Mouse (Mus musculus) stomach, postnatal 0 days (tissue): ENCODE data around the gene Pef1. TPM values are rescaled to one million over a fixed set of nuclear protein-coding genes. Genes with fewer than 3 reads are reported as not detected.
A peak's percentile ranks its signal among the peaks of the same experiment; 100 is the strongest.

ENCODE experiments used
- ATAC-seq: fragments of 200-750 bp; cut with Nextera tagmentation; 2 replicates; pipeline ENCODE4 v1.8.0; 2017; ENCODE audit not compliant: low FRiP score, low TSS enrichment
- DNase-seq: peaks from one replicate; pipeline ENCODE4 v3.0.0-alpha.2; 2016; ENCODE audit warnings: low spot score
- H3K27ac ChIP-seq: fragments of 300-500 bp; sonication (generic); replicated peaks from 2 replicates; pipeline ENCODE4 v1.5.1; 2014; ENCODE audit warnings: mild to moderate bottlenecking, control low read depth
- H3K27me3 ChIP-seq: fragments of 300-500 bp; sonication (generic); 2 replicates; pipeline ENCODE4 v1.6.1; 2014; ENCODE audit warnings: low read length; ENCODE audit not compliant: control insufficient read depth, insufficient read depth
- H3K36me3 ChIP-seq: fragments of 300-500 bp; sonication (generic); 2 replicates; pipeline ENCODE4 v1.6.1; 2014; ENCODE audit warnings: low read length, mixed read lengths; ENCODE audit not compliant: control insufficient read depth, insufficient read depth
- H3K4me1 ChIP-seq: fragments of 300-500 bp; sonication (generic); replicated peaks from 2 replicates; pipeline ENCODE4 v1.6.1; 2014; ENCODE audit warnings: antibody characterized with exemption; ENCODE audit not compliant: control insufficient read depth, insufficient read depth
- H3K4me2 ChIP-seq: fragments of 300-500 bp; sonication (generic); replicated peaks from 2 replicates; pipeline ENCODE4 v1.6.1; 2014; ENCODE audit warnings: low read depth, mild to moderate bottlenecking, control low read depth, moderate library complexity
- H3K4me3 ChIP-seq: fragments of 300-500 bp; sonication (generic); 2 replicates; pipeline ENCODE4 v1.5.1; 2014; ENCODE audit warnings: low read depth, low read length, control low read depth
- H3K9ac ChIP-seq: fragments of 300-500 bp; sonication (generic); 2 replicates; pipeline ENCODE4 v1.6.1; 2014; ENCODE audit warnings: mild to moderate bottlenecking, low read length, control low read depth, mixed read lengths
- H3K9me3 ChIP-seq: fragments of 300-500 bp; sonication (generic); 2 replicates; pipeline ENCODE4 v1.6.1; 2016; ENCODE audit warnings: low read length; ENCODE audit not compliant: control insufficient read depth
- CTCF ChIP-seq: IDR thresholded peaks from 2 replicates; pipeline ENCODE4 v1.5.1; 2016; ENCODE audit warnings: antibody characterized with exemption, low read depth, mild to moderate bottlenecking, moderate library complexity
- EP300 ChIP-seq: optimal IDR thresholded peaks from 2 replicates; pipeline ENCODE3; 2016; ENCODE audit warnings: antibody characterized with exemption
- WGBS: fragments of 180-500 bp; shearing (Covaris S2); extraction: QIAGEN DNeasy Blood & Tissue Kit; methylation state at CpG from one replicate; pipeline ENCODE4 v1.1.7; 2014; 5-methylcytosine and 5-hydroxymethylcytosine counted together
- polyA plus RNA-seq: library from polyadenylated mRNA; unstranded; fragments of >200 nt; fragmentation: Nextera tagmentation; extraction: Ambion mirVana; gene quantifications from 2 replicates; pipeline ENCODE4 v1.2.1, GENCODE M21; 2015

The Pef1 gene
- polyA plus RNA-seq, 1 experiment from 2014 or later = 64.7 TPM

DNA sequence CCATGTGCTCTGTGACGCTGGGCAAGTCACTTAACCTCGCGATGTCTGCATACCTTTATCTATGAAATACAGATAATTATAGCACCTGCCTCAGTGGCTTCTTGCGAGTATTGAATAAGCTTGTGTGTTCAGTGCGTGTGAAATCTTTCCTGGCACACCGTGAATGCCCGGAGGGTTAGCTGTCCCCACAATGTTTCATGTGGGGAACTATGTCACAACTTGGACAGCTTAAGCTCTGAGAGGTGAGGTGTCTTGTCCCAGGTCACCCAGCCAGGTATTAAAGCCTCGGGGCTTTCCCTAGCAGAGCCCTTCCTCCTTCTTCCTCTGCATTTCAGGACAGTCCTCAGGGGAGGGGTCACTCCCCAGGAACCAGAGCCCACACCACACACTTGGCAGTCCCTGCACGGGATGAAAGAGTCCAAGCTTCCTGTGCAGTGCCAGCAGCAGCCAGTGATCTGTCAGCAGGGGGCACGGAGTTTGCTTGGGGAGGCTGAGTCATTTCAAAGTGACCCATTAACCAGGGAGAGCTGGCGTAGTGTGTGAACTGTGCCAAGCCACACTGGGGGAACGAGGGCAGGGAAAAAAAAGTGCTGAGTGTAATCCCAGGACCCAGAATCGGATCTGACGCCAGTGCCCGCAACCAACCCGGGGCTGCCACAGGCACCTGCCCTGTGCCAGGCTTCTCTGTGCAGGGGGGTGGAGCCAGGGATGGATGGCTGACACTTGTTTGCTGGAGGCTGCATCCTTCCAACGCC is 27.4 kb upstream of the Pef1 start:
- Histone ChIP-seq H3K4me2 (no peak overlapping the region), H3K27ac (no peak overlapping the region), H3K4me3 (no peak overlapping the region), H3K9me3 (no peaks in the 10 kb centered on the region), H3K9ac (no peak overlapping the region), H3K36me3 (no peaks in the 10 kb centered on the region), H3K27me3 (no peaks in the 10 kb centered on the region), H3K4me1 (no peaks in the 10 kb centered on the region)
- TF ChIP-seq EP300 (no peak), CTCF (peak; percentile 32; the same call in 1 of the 2 replicates)
- WGBS = 67% methylated on average over 17 of the region's 17 CpGs
- DNase-seq = no peak
- ATAC-seq = no peak

- H3K4me3 ChIP-seq = no peak overlapping the region
- no peaks in the 10 kb centered on the region for H3K36me3 ChIP-seq
- H3K9ac ChIP-seq = no peak overlapping the region
- WGBS = 60% methylated on average over 8 of the region's 8 CpGs
- ATAC-seq (no peak), DNase-seq (no peak)
- no peak overlapping the region for H3K27ac ChIP-seq
- H3K4me2 ChIP-seq = no peak overlapping the region
- no peaks in the 10 kb centered on the region for H3K27me3 ChIP-seq
- H3K4me1 ChIP-seq = no peaks in the 10 kb centered on the region
- TF ChIP-seq CTCF (no peak), EP300 (no peak)
- H3K9me3 ChIP-seq = no peaks in the 10 kb centered on the region
Observed at GRCm38 (mm10) chr4:130076856-130077255, 25.5 kb upstream of the Pef1 start.

DNA sequence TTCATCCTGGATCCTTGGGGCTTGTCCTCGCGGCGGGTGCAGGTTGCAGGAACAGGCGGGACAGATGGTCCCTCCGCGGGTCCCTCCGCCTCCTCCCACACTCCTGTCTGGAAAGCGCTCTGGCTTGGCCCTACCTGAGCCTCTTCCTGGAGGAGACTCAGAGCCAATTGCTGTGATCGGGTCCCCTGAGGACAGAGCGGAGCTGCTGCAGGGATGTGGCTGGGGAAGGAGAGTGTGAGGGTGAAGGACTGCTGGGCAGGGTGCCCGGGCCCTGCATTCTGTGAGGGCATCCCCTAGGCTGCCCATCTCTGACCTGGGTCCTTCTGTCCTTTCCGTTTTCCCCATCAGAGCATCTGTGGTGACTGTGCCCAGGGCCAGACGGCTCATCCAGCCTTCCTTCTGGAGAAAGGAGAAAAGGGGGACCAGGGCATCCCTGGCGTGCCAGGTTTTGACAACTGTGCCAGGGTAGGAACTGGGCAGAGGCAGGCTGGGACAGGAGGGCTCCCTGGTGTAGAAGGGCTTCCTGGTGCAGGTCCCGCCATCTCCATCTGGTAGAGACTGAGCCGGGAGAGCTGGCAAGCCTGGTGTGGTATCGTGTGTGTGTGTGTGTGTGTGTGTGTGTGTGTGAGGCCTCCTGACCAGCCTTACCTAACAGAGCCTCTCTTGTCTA is 23.4 kb upstream of the Pef1 start:
- 56% methylated on average over 17 of the region's 17 CpGs for WGBS
- no peaks in the 10 kb centered on the region for H3K4me1 ChIP-seq
- no peak overlapping the region for H3K4me3 ChIP-seq
- no peaks in the 10 kb centered on the region for H3K36me3 ChIP-seq
- no peak overlapping the region for H3K27ac ChIP-seq
- H3K4me2 ChIP-seq = no peak overlapping the region
- DNase-seq = no peak
- H3K27me3 ChIP-seq = no peaks in the 10 kb centered on the region
- no peak overlapping the region for H3K9ac ChIP-seq
- H3K9me3 ChIP-seq = no peaks in the 10 kb centered on the region
- ATAC-seq = no peak
- TF ChIP-seq CTCF (no peak), EP300 (no peak)

- Histone ChIP-seq H3K27me3 (no peaks in the 10 kb centered on the region), H3K4me3 (no peak overlapping the region), H3K4me1 (no peaks in the 10 kb centered on the region), H3K27ac (no peak overlapping the region), H3K9me3 (no peaks in the 10 kb centered on the region), H3K4me2 (no peak overlapping the region), H3K36me3 (no peaks in the 10 kb centered on the region), H3K9ac (no peak overlapping the region)
- 53% methylated on average over 3 of the region's 3 CpGs for WGBS
- TF ChIP-seq CTCF (no peak), EP300 (no peak)
- ATAC-seq (no peak), DNase-seq (no peak)
Observed at GRCm38 (mm10) chr4:130079521-130079920, 22.8 kb upstream of the Pef1 start.

- no peaks in the 10 kb centered on the region for H3K4me1 ChIP-seq
- TF ChIP-seq CTCF (no peak), EP300 (no peak)
- no peaks in the 10 kb centered on the region for H3K36me3 ChIP-seq
- H3K4me2 ChIP-seq = no peak overlapping the region
- H3K4me3 ChIP-seq = no peak overlapping the region
- H3K27me3 ChIP-seq = no peaks in the 10 kb centered on the region
- peak; percentile 19; the same call in 1 of the 2 replicates for ATAC-seq
- 69% methylated on average over 19 of the region's 19 CpGs for WGBS
- DNase-seq = peak; percentile 30
- H3K27ac ChIP-seq = no peak overlapping the region
- no peaks in the 10 kb centered on the region for H3K9me3 ChIP-seq
- H3K9ac ChIP-seq = no peak overlapping the region
Observed at GRCm38 (mm10) chr4:130081345-130082190, 20.8 kb upstream of the Pef1 start.
